Mouse (Mus musculus): ENCODE measurements around the gene Prss21. TPM values are rescaled to one million over a fixed set of nuclear protein-coding genes. Genes with fewer than 3 reads are reported as not detected.

Gene Prss21
- polyA plus RNA-seq, 1 experiment from 2014 or later, result not detected

DNA sequence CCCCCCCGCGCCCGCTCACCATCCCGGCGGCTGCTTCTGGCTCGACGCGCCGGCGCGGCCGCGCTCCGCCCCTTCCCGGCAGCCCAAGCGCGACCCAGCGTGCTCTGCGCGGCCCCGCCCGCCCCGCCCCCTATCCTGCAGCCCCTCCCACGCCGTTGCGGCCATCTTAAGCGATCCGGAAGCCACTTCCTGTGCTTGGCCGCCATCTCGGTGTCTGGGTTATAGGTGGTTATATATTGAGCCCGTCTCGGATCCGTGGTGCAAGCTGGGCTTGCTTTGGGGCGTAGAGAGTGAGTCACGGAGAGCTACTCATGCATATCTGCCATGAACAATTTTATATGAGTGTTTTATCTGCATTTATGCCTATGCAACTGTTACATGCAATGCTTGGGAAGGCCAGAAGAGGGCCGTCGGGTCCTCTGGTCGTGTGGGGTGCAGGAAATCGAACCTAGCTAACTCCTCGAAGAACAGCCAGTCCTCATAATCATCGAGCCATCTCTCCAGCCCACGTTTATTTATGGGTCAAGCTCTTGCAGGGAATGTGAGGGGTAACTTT, 38.7 kb upstream of the Prss21 start, which contains the start of gene Elob:
Gene Elob (minus strand): TSS at position 73 of the 556 bp plus-strand sequence.
- peak within 1 kb of the TSS; percentile 78 for H3K4me2 ChIP-seq (ENCODE audit: low read length)
- H3K4me3 ChIP-seq (replicated peaks; ENCODE audit: low read depth, low read length), result peak within 1 kb of the TSS; percentile 58
- H3K9ac ChIP-seq (replicated peaks; ENCODE audit: low read length), result peak within 1 kb of the TSS; percentile 65
- DNase-seq, result peak; percentile 96
- under 1% methylated on average over 37 of the region's 42 CpGs for WGBS
- H3K9me3 ChIP-seq (ENCODE audit: control insufficient read depth, low read length), result no peaks in the 10 kb centered on the region
- peak; percentile 96 for ATAC-seq (ENCODE audit: low FRiP score, low TSS enrichment)
- 0 out of 2 replicates have a peak, but pooled peaks cover 3% of the 10 kb centered on the region for H3K27me3 ChIP-seq (ENCODE audit: control insufficient read depth, insufficient read depth, low read length)
- H3K27ac ChIP-seq (replicated peaks; ENCODE audit: low read depth, low read length), result peak within 1 kb of the TSS; percentile 97
- peaks cover 32% of the 10 kb centered on the region for H3K36me3 ChIP-seq (ENCODE audit: control insufficient read depth, insufficient read depth, low read length)
- H3K4me1 ChIP-seq (ENCODE audit: control insufficient read depth, insufficient read depth, low read length), result peaks cover 19% of the 10 kb centered on the region

DNA sequence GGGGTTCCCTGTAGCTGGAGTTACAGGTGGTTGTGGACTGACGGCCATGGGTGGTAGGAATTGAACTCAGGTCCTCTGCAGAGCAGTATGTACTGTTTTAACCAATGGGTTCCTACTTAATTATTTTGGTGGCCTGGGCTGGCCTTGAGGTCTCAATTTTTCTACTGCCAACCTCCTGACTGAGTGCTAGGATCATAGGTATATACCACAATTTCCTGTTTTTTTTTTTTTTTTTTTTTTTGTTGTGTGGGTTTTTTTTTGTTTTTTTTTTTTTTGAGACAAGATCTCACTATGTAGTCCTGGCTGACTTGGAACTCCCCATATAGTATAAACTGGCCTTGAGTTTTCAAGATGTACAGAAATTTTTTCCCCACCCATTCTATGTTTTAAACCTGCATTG, 36.7 kb upstream of the Prss21 start:
- 93% methylated on average over 1 of the region's 1 CpGs for WGBS
- Histone ChIP-seq H3K36me3 (ENCODE audit: control insufficient read depth, insufficient read depth, low read length) (peaks cover 11% of the 10 kb centered on the region), H3K4me1 (ENCODE audit: control insufficient read depth, insufficient read depth, low read length) (peaks cover 19% of the 10 kb centered on the region), H3K27me3 (ENCODE audit: control insufficient read depth, insufficient read depth, low read length) (0 out of 2 replicates have a peak, but pooled peaks cover 3% of the 10 kb centered on the region), H3K27ac (replicated peaks; ENCODE audit: low read depth, low read length) (no peak overlapping the region), H3K9ac (replicated peaks; ENCODE audit: low read length) (no peak overlapping the region), H3K9me3 (ENCODE audit: control insufficient read depth, low read length) (no peaks in the 10 kb centered on the region), H3K4me3 (replicated peaks; ENCODE audit: low read depth, low read length) (no peak overlapping the region), H3K4me2 (ENCODE audit: low read length) (no peak overlapping the region)
- ATAC-seq (ENCODE audit: low FRiP score, low TSS enrichment) (no peak), DNase-seq (no peak)

DNA sequence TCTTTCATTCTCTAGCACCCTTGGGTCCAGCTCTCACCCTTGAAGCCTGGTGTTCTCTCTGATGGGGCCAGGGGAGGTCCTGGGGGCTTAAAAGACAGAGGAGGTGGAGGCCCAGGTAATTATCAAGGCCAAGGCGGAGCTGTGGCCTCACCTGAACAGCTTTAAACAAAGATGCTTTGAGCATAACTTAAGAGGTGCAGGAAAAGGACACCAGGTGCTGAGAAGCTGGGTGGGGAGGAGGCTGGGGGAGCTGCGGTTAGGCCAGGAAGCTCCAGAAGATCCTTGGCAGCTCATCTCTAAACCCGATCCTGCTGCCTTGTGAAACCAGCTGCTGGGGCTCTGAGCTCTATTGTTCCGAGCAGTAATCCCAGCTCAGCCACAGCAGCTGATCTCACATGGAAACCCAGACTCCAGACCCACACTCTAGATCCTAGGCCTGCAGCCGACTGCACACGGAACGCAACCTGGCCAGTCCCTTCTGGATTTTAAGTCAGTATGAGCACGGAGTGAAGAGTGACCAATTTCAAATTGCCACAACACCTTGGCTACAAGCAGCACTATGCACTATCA, 31.8 kb upstream of the Prss21 start, which contains the start of gene Prss33:
Gene Prss33 (minus strand): TSS at position 51 of the 570 bp plus-strand sequence.
- 39% methylated on average over 8 of the region's 8 CpGs for WGBS
- no peak within 1 kb of the TSS for H3K9ac ChIP-seq (replicated peaks; ENCODE audit: low read length)
- H3K4me2 ChIP-seq (ENCODE audit: low read length), result no peak within 1 kb of the TSS
- ATAC-seq (ENCODE audit: low FRiP score, low TSS enrichment) (no peak), DNase-seq (no peak)
- H3K4me3 ChIP-seq (replicated peaks; ENCODE audit: low read depth, low read length), result no peak within 1 kb of the TSS
- H3K36me3 ChIP-seq (ENCODE audit: control insufficient read depth, insufficient read depth, low read length), result no peaks in the 10 kb centered on the region
- no peaks in the 10 kb centered on the region; the same call in 1 of the 2 replicates for H3K4me1 ChIP-seq (ENCODE audit: control insufficient read depth, insufficient read depth, low read length)
- H3K27me3 ChIP-seq (ENCODE audit: control insufficient read depth, insufficient read depth, low read length), result 0 out of 2 replicates have a peak, but pooled peaks cover 3% of the 10 kb centered on the region
- no peak within 1 kb of the TSS for H3K27ac ChIP-seq (replicated peaks; ENCODE audit: low read depth, low read length)
- H3K9me3 ChIP-seq (ENCODE audit: control insufficient read depth, low read length), result no peaks in the 10 kb centered on the region

DNA sequence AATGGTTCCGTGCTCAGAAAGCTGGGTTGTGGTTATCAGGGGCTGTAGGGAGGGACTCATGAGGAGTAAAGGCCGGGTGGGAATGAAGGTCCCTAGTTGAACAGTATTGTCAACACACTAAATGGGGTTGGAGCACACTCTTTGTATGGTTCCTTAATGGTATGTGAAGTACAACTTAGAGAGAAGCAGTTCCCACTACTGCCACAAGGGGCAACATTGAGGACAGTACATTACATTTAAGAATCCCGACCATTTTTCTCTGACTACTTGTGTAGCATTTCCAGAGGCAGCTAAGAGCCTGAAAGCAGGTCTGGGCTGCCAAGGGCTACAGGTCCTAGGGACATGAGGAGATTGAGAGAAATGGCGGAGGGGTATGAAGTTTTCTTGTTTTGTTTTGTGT, 26.7 kb upstream of the Prss21 start:
- Histone ChIP-seq H3K27me3 (ENCODE audit: control insufficient read depth, insufficient read depth, low read length) (no peaks in the 10 kb centered on the region), H3K36me3 (ENCODE audit: control insufficient read depth, insufficient read depth, low read length) (no peaks in the 10 kb centered on the region), H3K27ac (replicated peaks; ENCODE audit: low read depth, low read length) (no peak overlapping the region), H3K9ac (replicated peaks; ENCODE audit: low read length) (no peak overlapping the region), H3K4me1 (ENCODE audit: control insufficient read depth, insufficient read depth, low read length) (peaks cover 3% of the 10 kb centered on the region; the same call in 1 of the 2 replicates), H3K9me3 (ENCODE audit: control insufficient read depth, low read length) (no peaks in the 10 kb centered on the region), H3K4me2 (ENCODE audit: low read length) (no peak overlapping the region), H3K4me3 (replicated peaks; ENCODE audit: low read depth, low read length) (no peak overlapping the region)
- peak; percentile 88 for DNase-seq
- WGBS, result 28% methylated on average over 4 of the region's 4 CpGs
- ATAC-seq (ENCODE audit: low FRiP score, low TSS enrichment), result no peak

- H3K4me3 ChIP-seq (replicated peaks; ENCODE audit: low read depth, low read length), result no peak overlapping the region
- no peaks in the 10 kb centered on the region for H3K9me3 ChIP-seq (ENCODE audit: control insufficient read depth, low read length)
- H3K27me3 ChIP-seq (ENCODE audit: control insufficient read depth, insufficient read depth, low read length), result no peaks in the 10 kb centered on the region
- DNase-seq (no peak), ATAC-seq (ENCODE audit: low FRiP score, low TSS enrichment) (no peak)
- H3K27ac ChIP-seq (replicated peaks; ENCODE audit: low read depth, low read length), result no peak overlapping the region
- H3K4me1 ChIP-seq (ENCODE audit: control insufficient read depth, insufficient read depth, low read length), result 0 out of 2 replicates have a peak, but pooled peaks cover 3% of the 10 kb centered on the region
- no peak overlapping the region for H3K9ac ChIP-seq (replicated peaks; ENCODE audit: low read length)
- WGBS, result 46% methylated on average over 23 of the region's 23 CpGs
- H3K4me2 ChIP-seq (ENCODE audit: low read length), result peak overlapping the region; percentile 33
- no peaks in the 10 kb centered on the region for H3K36me3 ChIP-seq (ENCODE audit: control insufficient read depth, insufficient read depth, low read length)
These were observed 24.6 kb upstream of the Prss21 start for GRCm38 (mm10) chr17:23843141-23843811.

GRCm38 (mm10) chr17:23843812-23844273, 24.0 kb upstream of the Prss21 start, which contains the start of the genes Prss32 and Prss41:
Gene Prss32, plus strand, starts transcription at chr17:23843855.
Gene Prss41, minus strand, starts transcription at chr17:23844172.
- Histone ChIP-seq H3K9me3 (ENCODE audit: control insufficient read depth, low read length) (no peaks in the 10 kb centered on the region), H3K36me3 (ENCODE audit: control insufficient read depth, insufficient read depth, low read length) (no peaks in the 10 kb centered on the region), H3K4me3 (replicated peaks; ENCODE audit: low read depth, low read length) (no peak within 1 kb of the TSS), H3K27me3 (ENCODE audit: control insufficient read depth, insufficient read depth, low read length) (no peaks in the 10 kb centered on the region), H3K27ac (replicated peaks; ENCODE audit: low read depth, low read length) (no peak within 1 kb of the TSS), H3K9ac (replicated peaks; ENCODE audit: low read length) (no peak within 1 kb of the TSS), H3K4me2 (ENCODE audit: low read length) (peak within 1 kb of the TSS; percentile 33), H3K4me1 (ENCODE audit: control insufficient read depth, insufficient read depth, low read length) (0 out of 2 replicates have a peak, but pooled peaks cover 3% of the 10 kb centered on the region)
- DNase-seq (peak; percentile 49), ATAC-seq (ENCODE audit: low FRiP score, low TSS enrichment) (no peak)
- 13% methylated on average over 19 of the region's 19 CpGs for WGBS

GRCm38 (mm10) chr17:23850028-23850427, 17.8 kb upstream of the Prss21 start:
- Histone ChIP-seq H3K27ac (replicated peaks; ENCODE audit: low read depth, low read length) (no peak overlapping the region), H3K9me3 (ENCODE audit: control insufficient read depth, low read length) (no peaks in the 10 kb centered on the region), H3K36me3 (ENCODE audit: control insufficient read depth, insufficient read depth, low read length) (no peaks in the 10 kb centered on the region), H3K27me3 (ENCODE audit: control insufficient read depth, insufficient read depth, low read length) (no peaks in the 10 kb centered on the region), H3K4me3 (replicated peaks; ENCODE audit: low read depth, low read length) (no peak overlapping the region), H3K4me1 (ENCODE audit: control insufficient read depth, insufficient read depth, low read length) (no peaks in the 10 kb centered on the region), H3K9ac (replicated peaks; ENCODE audit: low read length) (no peak overlapping the region), H3K4me2 (ENCODE audit: low read length) (no peak overlapping the region)
- WGBS, result 69% methylated on average over 2 of the region's 2 CpGs
- ATAC-seq (ENCODE audit: low FRiP score, low TSS enrichment), result no peak
- no peak for DNase-seq

DNA sequence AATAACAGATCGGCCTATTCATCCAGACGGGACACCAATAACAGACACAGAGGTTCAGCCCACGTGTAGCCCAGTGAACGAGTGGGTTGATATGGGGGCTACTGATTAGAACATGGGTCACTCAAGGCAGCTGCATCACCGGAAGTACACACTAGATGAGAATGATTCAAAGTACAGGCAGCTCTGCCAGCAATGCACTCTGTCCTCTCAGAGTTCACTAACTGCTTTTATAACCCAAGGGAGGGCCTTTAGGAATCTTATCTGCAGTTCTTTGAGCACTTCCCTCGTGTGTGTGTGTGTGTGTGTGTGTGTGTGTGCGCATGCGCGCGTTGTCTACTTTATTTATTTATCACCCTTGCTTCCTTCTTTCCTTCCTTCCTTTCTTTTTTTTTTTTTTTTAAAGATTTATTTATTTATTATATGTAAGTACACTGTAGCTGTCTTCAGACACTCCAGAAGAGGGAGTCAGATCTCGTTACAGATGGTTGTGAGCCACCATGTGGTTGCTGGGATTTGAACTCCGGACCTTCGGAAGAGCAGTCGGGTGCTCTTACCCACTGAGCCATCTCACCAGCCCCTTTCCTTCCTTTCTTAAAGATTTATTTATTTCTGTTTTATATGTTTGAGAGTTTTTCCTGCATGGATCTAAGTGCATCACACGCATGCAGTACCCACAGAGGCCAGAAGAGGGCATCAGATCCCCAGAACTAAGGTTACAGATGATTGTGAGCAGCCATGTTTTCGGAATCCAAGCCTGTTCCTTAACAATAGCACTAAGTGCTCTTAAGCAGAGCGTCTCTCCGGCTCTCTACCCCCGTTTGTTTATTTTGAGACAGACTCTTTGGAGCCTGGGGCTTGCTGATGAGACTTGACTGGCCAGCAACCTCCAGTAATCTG, 16.8 kb upstream of the Prss21 start:
- Histone ChIP-seq H3K4me3 (replicated peaks; ENCODE audit: low read depth, low read length) (no peak overlapping the region), H3K36me3 (ENCODE audit: control insufficient read depth, insufficient read depth, low read length) (no peaks in the 10 kb centered on the region), H3K27me3 (ENCODE audit: control insufficient read depth, insufficient read depth, low read length) (no peaks in the 10 kb centered on the region), H3K9me3 (ENCODE audit: control insufficient read depth, low read length) (no peaks in the 10 kb centered on the region), H3K4me2 (ENCODE audit: low read length) (no peak overlapping the region), H3K4me1 (ENCODE audit: control insufficient read depth, insufficient read depth, low read length) (no peaks in the 10 kb centered on the region), H3K27ac (replicated peaks; ENCODE audit: low read depth, low read length) (no peak overlapping the region), H3K9ac (replicated peaks; ENCODE audit: low read length) (no peak overlapping the region)
- DNase-seq (peak; percentile 85), ATAC-seq (ENCODE audit: low FRiP score, low TSS enrichment) (no peak)
- WGBS, result 61% methylated on average over 18 of the region's 19 CpGs
